ENCODE assay signal across 18 mouse cellular contexts in genomic region chr14:47307669-47308068, GRCm38 (mm10).
"Had no signal": no experiment of that assay in that cellular context is flagged by ENCODE, and none has a peak within 500 bp of the region (broad histone marks: within the 10 kb centered on the region; RNA-seq: fewer than 3 reads in every experiment).

No protein-coding gene starts in this region.

- H3K27ac ChIP-seq: liver, embryonic 13.5 days; macrophage; midbrain, embryonic 12.5 days; midbrain, embryonic 15.5 days; stomach, embryonic 15.5 days had no signal

- H3K4me1 ChIP-seq: midbrain, embryonic 12.5 days; midbrain, embryonic 15.5 days; stomach, embryonic 15.5 days had no signal

- ATAC-seq: inflammation-experienced regulatory T-cells, adult 6 months; lung, postnatal 0 days; midbrain, embryonic 15.5 days had no signal

- H3K4me3 ChIP-seq: liver, embryonic 13.5 days; midbrain, embryonic 12.5 days; midbrain, embryonic 15.5 days; stomach, embryonic 15.5 days had no signal

- DNase-seq: kidney, adult 18-20 months; kidney, adult 9 months; kidney, postnatal 14 days; kidney, postnatal 4 days; left cerebral cortex, postnatal 4 days; liver, embryonic 13.5 days; lung, embryonic 14.5 days; right cerebral cortex, postnatal 14 days; right cerebral cortex, postnatal 4 days; spleen, adult 18-20 months; thymus, adult 18-20 months; thymus, postnatal 36 days had no signal

- H3K27me3 ChIP-seq: liver, embryonic 13.5 days; midbrain, embryonic 12.5 days; midbrain, embryonic 15.5 days; stomach, embryonic 15.5 days had no signal

- H3K9me3 ChIP-seq: liver, embryonic 13.5 days; midbrain, embryonic 12.5 days; midbrain, embryonic 15.5 days; stomach, embryonic 15.5 days had no signal

- H3K4me2 ChIP-seq: liver, embryonic 13.5 days; lung, embryonic 14.5 days; midbrain, embryonic 12.5 days; midbrain, embryonic 15.5 days; stomach, embryonic 15.5 days had no signal

- H3K9ac ChIP-seq: liver, embryonic 13.5 days; lung, embryonic 14.5 days; midbrain, embryonic 12.5 days; midbrain, embryonic 15.5 days; stomach, embryonic 15.5 days had no signal
